Mouse (Mus musculus) monocyte, adult 5-6 weeks (primary cell): Measurements from ENCODE around the gene Olfr1200. TPM values are rescaled to one million over a fixed set of nuclear protein-coding genes. Genes with fewer than 3 reads are reported as not detected.

ENCODE experiments used
- ATAC-seq: fragments of 153-309, 156-312 bp; replicated peaks from 2 replicates; pipeline ENCODE4 v1.8.0; 2017; ENCODE audit warnings: mild to moderate bottlenecking; ENCODE audit not compliant: low TSS enrichment, insufficient number of reproducible peaks, severe bottlenecking, poor library complexity, low FRiP score
- total RNA-seq: library from RNA; stranded (forward); fragments of 200-1000, 200-491, 200-594 nt; gene quantifications from 3 replicates; pipeline ENCODE4 v1.2.3, GENCODE M21; 2017

The Olfr1200 gene
- not detected in 3 replicates for total RNA-seq

GRCm38 (mm10) chr2:88770388-88770787 is at the start of gene Olfr1200:
Gene Olfr1200 (minus strand): TSS chr2:88770488.
- ATAC-seq = no peak

GRCm38 (mm10) chr2:88814196-88814595 is 43.9 kb upstream of the Olfr1200 start, which contains the start of gene Olfr1202:
Gene Olfr1202 (plus strand): TSS chr2:88814496.
- no peak for ATAC-seq

GRCm38 (mm10) chr2:88792736-88793135 is 22.4 kb upstream of the Olfr1200 start, which contains the start of gene Olfr1201:
Gene Olfr1201 (plus strand): TSS chr2:88793036.
- no peak for ATAC-seq

DNA sequence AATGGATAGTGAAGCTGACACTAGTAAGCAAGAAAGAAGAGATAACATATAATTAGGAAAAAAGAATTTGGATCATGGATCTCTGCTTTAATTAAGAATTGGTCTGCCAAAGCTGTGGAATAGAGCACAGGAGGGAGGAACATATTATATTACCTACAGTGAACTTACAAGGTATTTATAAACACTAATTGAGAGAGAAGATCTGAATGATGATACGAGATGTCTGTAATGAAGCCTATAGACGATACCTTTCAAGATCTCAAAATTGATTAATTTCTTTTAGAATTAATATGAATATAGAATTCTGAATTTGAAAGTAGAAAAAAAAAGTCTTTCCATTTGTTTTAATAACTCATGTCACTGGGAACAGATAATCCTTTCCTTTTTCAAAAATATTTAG is 9.9 kb downstream of the Olfr1200 start, which contains the start of gene Olfr1199:
TSS of gene Olfr1199 (minus strand) at position 101 of the 400 bp plus-strand sequence.
- ATAC-seq = no peak

DNA sequence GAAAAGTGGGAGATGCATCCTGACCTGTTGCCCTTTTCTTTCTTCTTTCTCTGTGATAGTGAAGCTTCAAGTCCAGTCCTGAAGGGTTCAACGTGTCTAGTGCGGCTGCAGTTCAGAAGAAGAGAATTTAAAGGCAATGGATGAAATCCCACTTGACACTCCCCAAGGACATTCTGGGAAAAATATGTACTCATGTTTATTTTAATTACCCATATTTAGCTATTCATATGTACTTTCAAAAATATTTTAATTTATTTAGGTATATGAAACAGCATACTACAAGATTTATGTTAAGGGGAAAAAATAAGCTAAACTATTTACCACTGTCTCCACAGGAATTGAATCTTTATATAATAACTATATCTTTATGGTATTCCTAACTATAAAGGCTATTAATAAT is 19.0 kb downstream of the Olfr1200 start, which contains the start of gene Olfr1198:
TSS of gene Olfr1198 (minus strand) at position 101 of the 400 bp plus-strand sequence.
- no peak for ATAC-seq

DNA sequence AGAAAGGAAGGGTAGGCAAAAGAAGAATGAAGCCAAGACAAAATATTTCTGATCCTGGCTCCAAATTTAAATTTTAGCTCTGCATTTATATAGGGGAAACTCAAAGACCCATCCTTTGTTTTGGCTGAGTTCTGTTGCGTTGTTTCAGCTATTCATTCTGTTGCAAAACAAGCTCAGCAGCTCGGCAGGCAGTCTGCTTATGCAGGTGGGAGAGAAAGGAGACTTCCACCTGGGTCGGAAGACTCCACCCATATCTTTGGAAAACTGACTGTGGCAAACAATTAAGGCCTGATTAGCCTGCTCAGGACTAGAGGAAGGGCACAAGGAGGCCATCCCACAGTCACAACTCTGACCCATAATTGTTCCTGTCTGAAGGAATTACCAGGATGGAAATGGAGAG is 26.9 kb downstream of the Olfr1200 start:
- ATAC-seq = no peak

DNA sequence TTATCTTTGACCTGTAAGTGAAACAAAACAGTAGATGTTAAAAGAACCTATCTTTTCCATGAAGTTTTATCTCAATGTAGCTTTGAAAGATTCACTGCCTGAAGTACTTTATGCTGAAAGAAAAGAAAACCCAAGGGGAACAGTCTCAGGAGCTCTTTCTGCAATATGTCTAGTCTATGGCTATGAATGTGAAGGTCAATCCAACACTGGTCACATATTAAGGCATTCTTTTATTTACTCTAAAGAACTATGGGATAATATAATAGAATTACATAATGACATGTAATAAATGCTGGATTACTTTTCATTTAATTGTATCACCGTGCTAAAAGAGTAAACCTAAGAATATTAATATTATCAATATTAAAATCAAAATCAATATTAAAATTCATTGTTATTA is 38.0 kb downstream of the Olfr1200 start, which contains the start of gene Olfr1197:
TSS of gene Olfr1197 (minus strand) at position 101 of the 400 bp plus-strand sequence.
- no peak for ATAC-seq

Other genes with a start within 250 kb of the Olfr1200 start
- not detected in 3 replicates for gene Olfr1188, start 213.6 kb downstream of the Olfr1200 start, total RNA-seq
- gene Olfr1189, start 184.0 kb downstream of the Olfr1200 start, total RNA-seq = not detected in 3 replicates
- gene Olfr1191-ps1, start 129.9 kb downstream of the Olfr1200 start, total RNA-seq = not detected in 3 replicates
- gene Olfr1192-ps1, start 122.0 kb downstream of the Olfr1200 start, total RNA-seq = not detected in 3 replicates
- not detected in 3 replicates for gene Olfr1193, start 94.9 kb downstream of the Olfr1200 start, total RNA-seq
- not detected in 3 replicates for gene Olfr1195, start 81.3 kb downstream of the Olfr1200 start, total RNA-seq
- gene Olfr1196, start 65.9 kb downstream of the Olfr1200 start, total RNA-seq = not detected in 3 replicates
- not detected in 3 replicates for gene Olfr1197, start 38.1 kb downstream of the Olfr1200 start, total RNA-seq
- gene Olfr1198, start 19.1 kb downstream of the Olfr1200 start, total RNA-seq = not detected in 3 replicates
- gene Olfr1199, start 10.0 kb downstream of the Olfr1200 start, total RNA-seq = not detected in 3 replicates
- gene Olfr1201, start 22.5 kb upstream of the Olfr1200 start, total RNA-seq = not detected in 3 replicates
- gene Olfr1202, start 44.0 kb upstream of the Olfr1200 start, total RNA-seq = not detected in 3 replicates
- gene Olfr1205, start 59.2 kb upstream of the Olfr1200 start, total RNA-seq = not detected in 3 replicates
- gene Olfr1204, start 78.8 kb upstream of the Olfr1200 start, total RNA-seq = not detected in 3 replicates
- gene Olfr1206, start 92.7 kb upstream of the Olfr1200 start, total RNA-seq = not detected in 3 replicates
- not detected in 3 replicates for gene Olfr1208, start 131.8 kb upstream of the Olfr1200 start, total RNA-seq
- not detected in 3 replicates for gene Olfr1209, start 144.7 kb upstream of the Olfr1200 start, total RNA-seq
- gene Olfr1211, start 167.6 kb upstream of the Olfr1200 start, total RNA-seq = 0.75 TPM in 1 of 3 replicates, not detected in the others
- gene Olfr1212, start 183.5 kb upstream of the Olfr1200 start, total RNA-seq = not detected in 3 replicates
- gene Gm13762, start 209.8 kb upstream of the Olfr1200 start, total RNA-seq = not detected in 3 replicates
- gene Olfr1214, start 222.2 kb upstream of the Olfr1200 start, total RNA-seq = not detected in 3 replicates
- gene Olfr1215, start 236.5 kb upstream of the Olfr1200 start, total RNA-seq = not detected in 3 replicates
- gene Olfr1216, start 247.9 kb upstream of the Olfr1200 start, total RNA-seq = not detected in 3 replicates